Mouse (Mus musculus): ENCODE measurements around the gene Elovl4. TPM values are rescaled to one million over a fixed set of nuclear protein-coding genes. Genes with fewer than 3 reads are reported as not detected.

Gene Elovl4
- total RNA-seq, 4 experiments from 2014 or later = 51.2 to 59.8 (median 52.9) TPM

Other genes starting within 250 kb of the Elovl4 start
- gene Ttk, start 28.4 kb upstream of the Elovl4 start, total RNA-seq (2022) = under 1 TPM; 0.36 to 0.53 (median 0.43) TPM
- 10 to 100 TPM; 37.9 to 43.8 (median 42.5) TPM for gene Bckdhb, start 118.9 kb upstream of the Elovl4 start, total RNA-seq (2022)

Data from left cerebral cortex, adult 8-10 months (tissue).